Mouse (Mus musculus) heart, adult 8-10 months (tissue): ENCODE results near the gene Creb5. TPM values are rescaled to one million over a fixed set of nuclear protein-coding genes. Genes with fewer than 3 reads are reported as not detected.

Source experiments
- DNase-seq: peaks from one replicate; pipeline ENCODE4 v3.0.0; 2022; ENCODE audit warnings: low spot score
- total RNA-seq, 4 experiments: library from RNA; stranded (reverse); gene quantifications; 2 replicates each; pipeline ENCODE4 v1.2.4; 2022

The Creb5 gene
- total RNA-seq, 4 experiments from 2014 or later, result 4.5 to 9.9 (median 8.2) TPM

DNA sequence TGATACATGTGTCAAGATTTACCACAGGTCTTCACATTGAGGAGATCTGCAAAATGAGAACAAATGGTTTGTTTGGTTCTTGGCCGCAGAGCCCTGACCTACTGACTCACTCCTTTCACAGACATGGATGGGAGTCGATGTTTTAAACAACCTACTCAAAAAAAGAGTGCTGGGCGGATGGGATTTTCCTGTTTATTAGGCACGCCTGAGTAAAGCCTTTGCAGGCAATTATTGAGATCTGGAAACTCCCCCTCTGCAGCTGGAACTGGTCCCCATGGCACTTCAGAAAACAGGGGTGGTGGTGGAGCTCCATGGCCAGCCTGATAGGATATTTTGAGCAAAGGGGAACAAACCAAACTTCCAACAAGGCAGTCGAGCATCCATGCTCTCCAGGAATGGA is 258.9 kb downstream of the Creb5 start:
- DNase-seq, result no peak

DNA sequence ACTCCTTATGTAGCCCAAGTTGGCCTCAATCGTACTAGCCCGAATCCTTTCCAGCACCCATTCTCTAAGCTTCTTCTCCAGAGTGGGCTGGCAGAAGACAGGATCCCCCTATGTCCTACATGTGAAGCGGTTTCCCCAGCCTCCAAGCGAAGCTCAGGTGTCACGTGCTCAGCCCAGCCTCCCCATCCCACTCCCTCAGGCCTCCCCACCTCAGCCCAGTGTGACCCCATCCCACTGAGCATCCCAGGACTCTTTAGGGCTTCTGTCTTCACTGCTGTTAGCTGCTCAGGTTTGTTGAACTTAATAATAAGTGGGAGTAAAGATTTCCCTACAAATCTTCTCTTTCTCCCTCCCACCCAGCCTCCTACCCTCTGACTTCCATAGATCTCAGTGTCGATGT is 261.2 kb downstream of the Creb5 start:
- no peak for DNase-seq

DNA sequence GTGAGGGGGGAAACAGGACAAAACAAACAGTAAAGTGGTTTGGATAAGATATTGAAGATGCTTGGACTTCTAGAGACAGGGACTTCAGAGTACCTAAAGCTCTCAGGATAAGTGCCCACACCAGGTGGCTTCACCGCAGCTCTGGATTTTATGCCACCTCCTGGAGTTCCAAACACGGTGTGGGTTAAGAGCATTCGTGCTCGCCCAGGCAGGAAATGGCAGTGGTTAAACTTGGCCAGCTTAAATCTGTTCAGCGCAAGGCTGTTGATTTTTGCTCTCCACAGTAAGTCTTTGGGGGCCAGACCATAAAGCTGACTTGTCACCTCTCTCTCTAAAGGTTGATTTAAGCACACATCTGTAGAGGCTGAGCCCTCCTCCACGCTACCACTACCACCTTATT is 262.3 kb downstream of the Creb5 start:
- DNase-seq, result no peak

DNA sequence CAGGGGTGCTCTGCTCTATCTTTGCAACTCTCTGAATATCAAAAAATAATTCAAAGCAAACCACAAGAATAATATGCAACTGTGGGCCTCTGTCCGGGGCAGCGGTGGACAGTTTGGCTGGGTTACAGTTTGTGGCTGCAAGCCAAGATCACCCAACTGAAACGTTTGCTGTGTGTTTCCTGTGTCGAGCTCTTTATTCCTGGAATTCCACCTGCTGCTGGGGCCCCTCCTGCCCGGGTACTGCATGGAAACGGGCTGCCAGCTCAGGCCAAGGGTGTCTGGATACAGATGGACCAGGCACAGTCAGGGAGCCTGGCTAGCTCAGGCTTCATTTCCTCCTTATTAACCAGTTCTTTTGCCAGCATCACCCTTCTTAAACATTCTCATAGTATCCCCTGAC is 269.0 kb downstream of the Creb5 start:
- no peak for DNase-seq

DNA sequence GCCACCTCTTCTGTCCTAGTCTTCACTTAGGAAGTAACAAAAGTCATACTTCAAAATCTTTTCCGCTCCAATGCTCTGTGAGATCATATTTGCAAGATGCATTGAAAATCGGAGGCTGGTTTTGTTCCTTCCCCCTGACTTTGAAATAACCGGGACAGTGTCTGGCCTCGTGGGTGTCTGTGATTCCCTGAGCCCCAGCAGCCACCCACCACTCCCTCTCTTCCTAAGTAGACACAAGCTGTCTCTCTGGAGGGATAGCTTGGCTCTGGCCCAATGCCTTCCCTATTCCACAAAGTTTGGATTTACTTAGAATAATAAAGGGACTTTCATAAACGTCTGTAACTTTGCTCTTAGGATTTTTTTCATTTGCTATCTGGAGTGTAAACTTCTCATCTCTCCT is 273.9 kb downstream of the Creb5 start:
- DNase-seq, result no peak

DNA sequence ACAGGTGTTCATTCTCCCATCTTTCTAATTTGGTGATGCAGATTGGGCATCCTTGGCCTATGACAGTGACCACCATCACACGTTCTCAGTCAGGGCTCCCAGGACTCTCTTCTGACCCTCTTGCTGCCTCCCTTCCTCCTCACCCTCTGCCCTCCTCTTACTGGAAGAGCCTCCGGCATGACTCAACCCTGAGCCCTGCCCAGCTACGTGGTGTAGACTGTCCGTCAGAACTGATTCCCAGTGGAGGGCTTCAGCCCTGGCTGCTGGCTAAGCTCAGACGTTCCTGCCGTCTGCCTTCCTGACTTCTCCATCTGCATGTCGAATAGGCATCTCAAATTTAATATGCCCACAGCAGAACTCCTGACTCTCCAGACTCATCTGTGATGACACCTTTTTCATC is 275.5 kb downstream of the Creb5 start:
- DNase-seq, result no peak

DNA sequence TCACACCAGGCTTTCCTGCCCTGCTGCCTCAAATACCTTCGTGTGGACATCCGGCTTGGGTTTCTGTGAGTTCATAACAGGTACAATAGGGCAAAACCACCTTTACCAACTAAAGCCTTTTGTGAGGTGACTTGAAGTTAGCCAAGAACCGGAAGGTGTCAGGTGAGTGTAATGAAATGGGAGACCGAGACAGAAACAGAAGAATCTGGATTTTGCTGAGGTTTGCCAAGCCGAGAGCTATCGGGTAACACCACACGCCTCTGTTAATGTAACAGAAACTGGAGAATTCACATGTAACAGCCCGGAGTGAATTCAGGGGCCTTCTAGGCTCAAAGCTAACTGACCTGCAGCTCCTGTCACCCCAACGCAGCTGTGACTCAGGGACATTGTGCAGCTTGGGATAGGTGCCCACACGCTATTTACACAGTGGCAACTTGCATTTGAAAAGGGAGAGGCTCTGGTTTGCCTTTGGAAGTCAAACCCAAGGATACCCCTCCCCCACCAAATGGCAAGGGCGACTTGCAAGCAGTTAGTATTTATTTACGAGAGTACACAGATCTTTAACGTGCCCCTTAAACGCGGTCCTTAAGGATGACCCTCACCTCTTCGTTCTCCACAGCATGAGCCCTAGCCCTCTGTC is 276.6 kb downstream of the Creb5 start:
- no peak for DNase-seq

DNA sequence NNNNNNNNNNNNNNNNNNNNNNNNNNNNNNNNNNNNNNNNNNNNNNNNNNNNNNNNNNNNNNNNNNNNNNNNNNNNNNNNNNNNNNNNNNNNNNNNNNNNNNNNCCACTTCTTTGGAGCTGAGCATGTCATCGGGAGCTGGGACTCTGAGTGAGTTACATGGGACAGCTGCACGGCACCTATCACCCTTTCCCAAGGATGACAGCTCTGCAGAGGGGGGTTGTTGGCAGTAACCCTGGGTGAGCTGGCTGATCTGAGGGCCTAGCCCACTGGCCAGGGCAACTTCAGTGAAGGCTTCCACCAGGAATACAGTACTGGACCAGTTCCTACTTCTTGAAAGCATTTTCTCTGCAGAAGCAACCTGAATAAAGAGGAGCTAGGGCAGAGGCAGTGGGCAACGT is 282.4 kb downstream of the Creb5 start:
- DNase-seq, result no peak

DNA sequence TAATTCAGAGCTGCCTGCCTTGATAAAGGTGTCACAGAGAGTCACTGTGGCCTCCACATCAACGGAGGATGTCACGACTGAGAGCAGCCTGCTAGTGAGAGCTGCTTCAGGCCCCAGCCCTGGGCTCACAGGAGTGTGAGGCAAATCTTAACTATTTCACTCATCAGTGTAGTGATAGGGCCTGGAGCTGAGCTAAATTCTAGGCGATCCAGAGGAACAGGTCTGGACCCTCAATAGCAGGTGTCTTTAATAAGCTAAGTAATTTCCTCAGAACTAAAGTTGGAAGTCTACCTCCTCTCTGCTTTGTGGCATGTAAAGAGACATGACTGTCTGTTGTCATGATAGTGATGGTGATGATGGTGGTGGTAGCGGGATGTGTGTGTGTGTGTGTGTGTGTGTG is 283.8 kb downstream of the Creb5 start:
- DNase-seq, result no peak

DNA sequence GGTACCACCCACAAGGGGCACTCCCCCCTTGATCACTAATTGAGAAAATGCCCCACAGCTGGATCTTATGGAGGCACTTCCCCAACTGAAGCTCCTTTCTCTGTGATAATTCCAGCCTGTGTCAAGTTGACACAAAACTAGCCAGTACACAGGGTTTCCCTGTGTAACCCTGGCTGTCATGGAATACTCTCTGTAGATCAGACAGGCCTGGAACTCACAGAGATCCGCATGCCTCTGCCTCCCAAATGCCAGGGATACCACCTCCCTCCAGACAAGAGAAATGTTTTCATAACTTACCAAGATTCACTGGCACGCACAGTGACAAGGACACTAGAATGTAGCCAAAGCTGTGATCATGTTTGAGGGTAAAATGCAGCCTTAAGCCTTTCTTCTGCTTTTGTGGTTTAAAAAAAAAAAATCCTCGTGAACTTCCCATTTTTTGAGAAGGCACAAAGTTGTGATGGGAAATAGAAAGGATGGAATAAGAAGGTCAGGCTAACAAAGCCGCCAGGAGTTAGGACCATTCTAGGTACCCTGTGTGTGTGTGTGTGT is 284.6 kb downstream of the Creb5 start:
- no peak for DNase-seq

DNA sequence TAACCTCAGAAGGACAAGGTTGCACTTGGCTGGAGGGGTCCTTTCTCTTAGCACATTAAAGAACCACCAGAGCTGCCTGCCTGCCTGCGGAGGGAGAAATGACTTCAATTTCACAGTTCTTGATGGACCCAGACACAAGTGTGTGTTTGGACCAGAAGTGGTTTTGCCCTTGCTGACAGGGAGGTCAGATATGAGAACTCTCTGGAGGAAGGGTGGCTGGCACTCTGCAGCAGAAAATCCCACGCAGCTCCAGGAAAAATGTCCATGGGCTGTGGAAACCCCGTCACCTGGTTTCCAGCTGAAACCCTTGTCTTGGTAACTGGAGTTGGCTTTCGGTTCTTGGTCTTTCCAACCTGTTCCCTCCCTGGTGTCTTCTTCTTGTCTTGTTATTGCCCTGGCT is 285.4 kb downstream of the Creb5 start:
- peak; percentile 42 for DNase-seq

DNA sequence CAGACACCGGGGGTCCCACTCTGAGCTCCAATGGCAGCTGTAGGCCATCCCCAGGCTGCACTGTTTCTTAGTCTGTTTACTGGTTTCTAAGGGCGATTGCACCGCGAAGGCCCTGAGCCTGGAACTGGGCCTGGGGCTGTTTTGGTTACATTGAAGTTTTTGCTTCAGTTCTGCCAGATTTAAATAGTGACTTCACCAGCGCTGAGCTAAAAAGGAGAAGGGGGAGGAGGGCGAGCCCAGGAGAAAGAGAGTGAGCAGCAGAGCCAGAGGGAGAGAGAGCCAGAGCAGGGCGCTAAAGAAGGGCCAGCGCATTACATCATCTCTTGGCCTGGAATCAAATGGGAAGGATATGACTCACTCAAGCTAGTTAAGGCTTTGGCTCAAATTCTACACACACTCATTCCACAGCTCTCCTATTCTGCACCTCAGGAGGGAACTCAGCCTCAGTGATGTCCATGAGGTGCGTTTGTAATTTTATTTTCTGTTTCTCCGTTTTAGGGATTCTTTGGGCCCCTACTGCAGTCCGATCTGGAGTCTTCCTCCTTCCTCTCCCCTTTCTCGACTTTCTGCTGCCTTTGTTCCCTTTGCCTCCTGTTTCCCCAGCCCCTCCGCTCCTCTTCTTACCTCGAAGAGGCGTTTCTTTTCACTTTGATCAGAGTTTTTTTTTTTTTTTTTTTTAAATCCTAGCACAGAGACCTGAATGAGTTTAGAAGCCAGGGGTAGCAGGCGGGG is 286.1 kb downstream of the Creb5 start:
- peak; percentile 98 for DNase-seq

DNA sequence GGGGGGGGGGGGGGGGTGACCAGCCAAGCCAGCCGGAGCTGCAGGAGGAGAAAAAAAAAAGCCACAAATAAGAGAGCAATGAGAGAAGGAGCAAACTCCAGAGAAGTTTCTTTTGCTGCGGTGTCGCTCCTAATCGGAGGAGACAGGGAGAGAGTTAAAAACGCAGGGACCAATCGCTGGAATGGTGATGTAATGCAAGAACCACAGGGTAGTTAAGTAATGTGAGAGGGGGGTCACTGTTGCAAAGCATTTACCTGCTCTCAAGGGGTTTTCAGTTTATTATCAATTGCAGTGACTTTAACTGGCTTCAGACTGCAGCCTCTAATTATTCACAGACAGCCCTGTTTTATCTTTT is 286.6 kb downstream of the Creb5 start:
- DNase-seq, result no peak

DNA sequence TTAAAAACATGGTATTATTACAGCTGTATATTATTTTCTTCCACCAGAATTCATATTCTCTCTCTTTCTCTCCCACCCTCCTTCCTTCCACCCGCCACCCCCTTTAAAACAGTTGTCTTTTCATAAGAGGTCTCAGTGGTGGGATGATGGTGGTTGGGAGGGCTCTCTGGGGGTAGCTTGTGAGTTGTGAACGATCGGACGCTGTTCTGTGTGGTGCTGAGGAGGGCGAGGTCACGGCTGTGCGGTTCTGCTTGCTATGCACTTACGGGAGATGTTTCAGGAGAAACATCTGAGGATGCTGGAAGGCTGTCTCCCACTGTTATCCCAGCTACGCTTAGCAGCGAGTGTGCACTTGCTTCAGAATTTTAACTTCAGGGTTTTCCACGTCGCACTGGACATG is 287.0 kb downstream of the Creb5 start:
- DNase-seq, result no peak

DNA sequence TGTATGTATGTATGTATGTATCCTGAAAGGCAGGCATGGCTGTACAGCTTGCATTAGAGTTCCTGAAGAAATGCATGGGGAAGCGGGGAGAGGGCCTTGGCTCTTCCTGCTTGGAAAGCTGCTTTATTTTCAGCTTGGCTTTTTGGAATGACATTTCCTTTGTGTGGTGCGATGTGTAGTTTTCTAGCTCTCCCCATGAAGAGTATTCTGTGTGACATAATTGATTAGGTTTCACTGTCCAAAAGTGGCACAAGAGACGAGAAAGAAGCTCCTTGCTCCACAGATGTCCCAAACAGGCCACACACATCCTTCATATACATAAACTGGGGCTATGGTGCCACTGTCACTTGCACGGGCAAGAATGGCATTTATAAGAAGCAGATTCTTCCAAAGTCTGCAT is 288.1 kb downstream of the Creb5 start:
- DNase-seq, result no peak

DNA sequence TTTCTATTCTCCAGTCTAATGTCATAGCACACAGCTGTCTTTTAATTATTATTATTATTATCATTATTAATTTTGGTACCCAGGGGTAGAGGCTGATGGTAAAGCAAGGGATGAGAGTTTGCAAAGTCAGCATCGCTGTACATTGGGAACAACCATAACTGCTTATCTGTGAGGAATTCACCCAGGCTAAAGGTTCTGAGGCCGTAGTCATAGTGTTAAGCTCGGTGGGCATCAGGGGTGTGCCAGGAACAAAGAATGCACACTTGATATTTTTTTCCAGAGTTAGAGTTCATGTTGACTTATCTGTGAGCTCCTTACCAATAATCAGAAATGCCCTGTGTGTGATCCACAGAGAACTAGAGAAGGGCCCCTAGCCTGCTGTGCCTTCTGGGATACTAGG is 288.8 kb downstream of the Creb5 start:
- no peak for DNase-seq

DNA sequence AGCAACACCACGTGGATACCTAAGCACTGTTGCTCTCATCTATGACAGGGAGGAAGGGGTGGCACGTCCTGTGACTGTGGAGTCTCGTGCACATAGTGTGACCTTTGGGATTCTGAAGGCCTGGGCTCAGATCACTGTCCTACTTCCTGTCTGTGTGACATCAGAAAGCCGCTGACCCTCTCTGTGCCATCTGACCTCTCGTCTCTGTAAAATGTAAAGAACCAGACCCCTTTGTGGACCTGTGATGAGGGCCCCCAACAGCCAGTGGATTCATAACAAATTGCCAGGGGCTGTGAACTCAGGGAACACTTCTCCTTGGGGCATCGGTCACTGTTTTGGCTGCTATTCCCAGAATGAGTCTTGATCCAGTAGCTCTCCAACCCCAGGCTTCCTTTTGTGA is 289.8 kb downstream of the Creb5 start:
- DNase-seq, result no peak

DNA sequence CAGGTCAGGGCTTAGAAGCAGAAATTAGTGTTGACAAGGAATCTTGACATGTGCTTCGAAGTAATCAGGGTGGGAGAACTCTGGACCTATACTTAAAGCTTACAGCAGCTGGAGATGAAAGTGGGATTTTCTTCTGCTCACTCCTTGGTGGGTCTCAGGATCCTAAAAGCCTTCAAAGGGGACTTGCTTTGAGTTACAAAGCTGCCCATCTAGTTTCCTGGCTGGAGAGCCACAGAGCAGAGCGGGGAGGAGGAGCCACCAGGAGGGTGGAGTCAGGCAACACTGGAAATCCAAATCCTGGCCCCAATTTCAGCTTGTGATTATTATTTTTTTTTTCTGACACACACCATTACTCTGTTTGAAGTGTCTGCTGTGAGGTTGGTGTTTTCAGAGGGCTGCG is 290.7 kb downstream of the Creb5 start:
- DNase-seq, result no peak

DNA sequence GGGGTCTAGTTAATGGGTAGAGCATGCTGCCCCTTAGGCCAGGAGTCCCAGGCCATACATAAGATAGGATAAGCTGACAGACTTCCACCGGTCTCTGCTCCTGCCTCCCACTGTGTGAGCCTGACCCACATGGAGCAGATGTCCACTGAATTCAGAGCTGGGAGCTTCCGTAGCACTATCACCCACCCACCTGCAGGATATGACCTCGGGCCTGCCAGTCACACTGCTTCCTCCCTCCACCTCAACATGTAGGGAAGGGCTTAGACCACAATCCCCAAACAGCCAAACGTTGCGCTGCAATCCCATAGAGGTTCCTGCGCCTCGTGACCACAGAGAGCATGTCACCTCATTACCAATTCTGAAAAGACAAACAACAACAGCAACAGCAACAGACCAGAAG is 293.3 kb downstream of the Creb5 start:
- no peak for DNase-seq

DNA sequence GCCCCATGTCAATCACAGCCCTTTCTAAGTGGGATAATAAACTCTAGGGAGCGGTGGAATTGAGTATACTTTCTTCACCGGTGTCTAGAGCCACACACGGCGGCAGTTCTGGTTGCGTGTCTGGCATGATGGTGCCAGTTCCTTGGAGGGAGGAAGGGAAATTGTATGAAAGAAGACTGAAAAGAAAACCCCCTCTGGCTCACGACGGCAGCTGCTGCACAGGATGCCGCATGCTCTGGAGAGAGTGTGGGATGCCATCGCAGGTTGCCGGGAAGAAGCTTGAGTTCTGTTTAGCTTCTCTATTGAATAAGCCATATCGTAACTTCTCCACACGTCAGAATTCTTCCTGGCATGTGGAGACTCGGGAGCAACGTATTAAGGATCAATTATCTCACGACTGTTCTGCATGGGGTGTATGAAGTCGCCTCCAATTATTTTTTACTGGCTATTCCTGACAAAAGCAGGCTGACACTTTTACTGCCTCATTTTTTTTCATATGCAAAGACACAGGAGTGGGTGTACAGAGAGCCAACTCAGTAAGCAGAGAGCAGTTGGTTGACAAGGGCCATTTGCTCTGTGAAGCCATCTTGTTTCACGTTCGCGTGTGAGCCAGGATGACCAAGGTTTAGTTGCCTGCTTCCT is 296.3 kb downstream of the Creb5 start:
- no peak for DNase-seq

DNA sequence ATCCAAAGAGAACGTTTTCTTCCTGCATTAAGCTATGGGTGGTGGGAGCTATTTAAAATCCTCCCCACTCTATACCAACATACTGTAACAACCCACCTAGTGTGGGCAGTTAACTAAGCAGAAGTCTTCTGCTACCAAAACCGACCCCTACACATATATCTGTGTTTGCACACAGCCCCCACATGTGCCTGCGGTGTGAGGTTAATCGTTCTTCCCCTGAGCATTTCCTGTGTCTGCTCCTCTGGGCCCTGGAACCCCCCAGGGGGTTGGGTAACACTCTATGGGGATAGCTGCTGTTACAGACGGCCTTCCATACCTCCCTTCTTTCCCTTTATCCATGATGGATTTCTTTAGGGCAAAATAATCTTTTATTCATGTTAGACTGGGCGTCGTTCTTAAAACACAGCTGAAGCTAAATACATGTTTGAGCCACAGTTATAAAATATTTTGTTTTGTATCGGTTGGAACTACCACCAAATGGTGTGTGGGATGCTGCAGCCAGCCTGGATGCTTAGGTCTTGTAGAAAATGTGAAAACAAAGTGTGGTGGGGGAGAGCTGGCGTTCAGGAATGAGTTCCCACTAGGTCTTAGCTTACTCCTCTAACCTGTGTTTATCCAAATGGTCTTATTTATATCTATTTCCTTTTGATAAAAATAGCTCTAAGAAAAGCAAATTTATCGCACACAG is 297.8 kb downstream of the Creb5 start:
- DNase-seq, result no peak

DNA sequence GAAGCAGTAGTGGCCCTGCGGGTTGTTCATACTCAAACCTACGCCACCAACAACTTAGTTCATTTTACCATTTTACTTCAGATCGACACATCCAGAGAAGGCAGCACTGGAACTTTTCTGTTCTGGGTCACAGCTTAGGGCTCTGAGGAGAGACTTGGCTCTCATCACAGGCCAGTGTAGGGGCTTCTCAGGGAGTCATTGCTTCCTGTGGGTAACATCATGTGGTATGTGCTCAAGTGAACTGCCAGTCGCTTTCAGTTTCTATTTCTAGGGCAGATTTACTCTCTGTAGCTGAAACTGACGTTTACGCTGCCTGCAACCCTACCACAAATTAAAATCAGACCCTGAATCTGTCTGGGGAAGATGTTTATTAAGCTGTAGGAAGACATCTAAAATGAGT is 302.7 kb downstream of the Creb5 start:
- no peak for DNase-seq
